Mouse (Mus musculus) liver, embryonic 14.5 days (tissue): ENCODE data around the gene Rbm4b. TPM values are rescaled to one million over a fixed set of nuclear protein-coding genes. Genes with fewer than 3 reads are reported as not detected.
"Not testable (repeated sequence)": the region's sequence is repeated elsewhere in the genome, so short reads cannot be mapped to it uniquely, and the experiment has no call there.

ENCODE experiments used
- ATAC-seq: fragments of 200-750 bp; cut with Nextera tagmentation; 2 replicates; pipeline ENCODE4 v1.8.0; 2017; ENCODE audit warnings: moderate number of reproducible peaks, mild to moderate bottlenecking, moderate library complexity; ENCODE audit not compliant: insufficient read depth
- DNase-seq, 3 experiments: peaks; one replicate each; pipeline ENCODE4 v3.0.0-alpha.2; 2012 to 2013; ENCODE audit warnings: low read depth in 3 of 3, low spot score in 3 of 3
- H3K27ac ChIP-seq: fragments of 300-500 bp; sonication (generic); 2 replicates; pipeline ENCODE4 v1.5.1; 2014; ENCODE audit warnings: moderate library complexity, mild to moderate bottlenecking, control low read depth, inconsistent platforms
- H3K27me3 ChIP-seq: fragments of 300-500 bp; sonication (generic); 2 replicates; pipeline ENCODE4 v1.6.1; 2014; ENCODE audit warnings: mild to moderate bottlenecking, low read length, moderate library complexity; ENCODE audit not compliant: control insufficient read depth, insufficient read depth
- H3K36me3 ChIP-seq: fragments of 300-500 bp; sonication (generic); replicated peaks from 2 replicates; pipeline ENCODE4 v1.6.1; 2014; ENCODE audit warnings: low read depth; ENCODE audit not compliant: control insufficient read depth, insufficient read depth
- H3K4me1 ChIP-seq, 2 experiments: fragments of 200-500 bp in 1 of 2; fragments of 300-500 bp in 1 of 2; sonication (generic) in 1 of 2; replicated peaks; 2 replicates each; pipeline ENCODE4 v1.6.1; 2012 to 2014; ENCODE audit warnings: antibody characterized with exemption in 1 of 2, inconsistent platforms in 1 of 2, low read length in 1 of 2; ENCODE audit not compliant: control insufficient read depth in 2 of 2, insufficient read depth in 2 of 2
- H3K4me2 ChIP-seq: fragments of 300-500 bp; sonication (generic); 2 replicates; pipeline ENCODE4 v1.6.1; 2014; ENCODE audit warnings: low read depth, mild to moderate bottlenecking, control low read depth, moderate library complexity
- H3K4me3 ChIP-seq, 2 experiments: fragments of 200-500 bp in 1 of 2; fragments of 300-500 bp in 1 of 2; sonication (generic) in 1 of 2; 2 replicates each; pipeline ENCODE4 v1.5.1; 2012 to 2014; ENCODE audit warnings: low read depth in 2 of 2, low read length in 2 of 2, mild to moderate bottlenecking in 2 of 2, control low read depth in 1 of 2, inconsistent platforms in 1 of 2, moderate library complexity in 1 of 2; ENCODE audit not compliant: insufficient read depth in 1 of 2
- H3K9ac ChIP-seq: fragments of 300-500 bp; sonication (generic); replicated peaks from 2 replicates; pipeline ENCODE4 v1.6.1; 2014; ENCODE audit warnings: mild to moderate bottlenecking, control low read depth, moderate library complexity
- H3K9me3 ChIP-seq: fragments of 300-500 bp; sonication (generic); 2 replicates; pipeline ENCODE4 v1.6.1; 2016; ENCODE audit warnings: low read length, mixed read lengths; ENCODE audit not compliant: control insufficient read depth
- CTCF ChIP-seq: IDR thresholded peaks from 2 replicates; pipeline ENCODE4 v1.5.1; 2016; ENCODE audit warnings: antibody characterized with exemption, low read depth, control low read depth
- EP300 ChIP-seq: IDR thresholded peaks from 2 replicates; pipeline ENCODE4 v1.6.1; 2016; ENCODE audit warnings: antibody characterized with exemption, low read depth
- WGBS: fragments of 180-500 bp; shearing (Covaris S2); extraction: QIAGEN DNeasy Blood & Tissue Kit; methylation state at CpG from one replicate; pipeline ENCODE4 v1.1.7; 2014; ENCODE audit not compliant: insufficient replicate concordance; 5-methylcytosine and 5-hydroxymethylcytosine counted together
- polyA plus RNA-seq, 2 experiments: library from polyadenylated mRNA; depleted of rRNA in 1 of 2; stranded (reverse) in 1 of 2; unstranded in 1 of 2; fragments of >200 nt; fragmentation: Nextera tagmentation in 1 of 2; extraction: Ambion mirVana in 1 of 2; gene quantifications; 2 replicates each; pipeline versions ENCODE4 v1.2.1 to v1.2.3; 2012 to 2014

Rbm4b gene
- polyA plus RNA-seq, 2 experiments: 3.4 to 8.4 TPM

- Histone ChIP-seq H3K27me3 (no peaks in the 10 kb centered on the region), H3K9ac (no peak overlapping the region), H3K27ac (no peak overlapping the region), H3K4me2 (no peak overlapping the region), H3K36me3 (no peaks in the 10 kb centered on the region), H3K9me3 (no peaks in the 10 kb centered on the region), H3K4me1 (no peaks in the 10 kb centered on the region), H3K4me3 (no peak overlapping the region)
- no peak for DNase-seq
- no peak for TF ChIP-seq EP300
- no peak for TF ChIP-seq CTCF
- no peak for ATAC-seq
- WGBS: 67% methylated on average over 9 of the region's 9 CpGs
Measured at GRCm38 (mm10) chr19:4747631-4748312, 8.5 kb upstream of the Rbm4b start.

DNA sequence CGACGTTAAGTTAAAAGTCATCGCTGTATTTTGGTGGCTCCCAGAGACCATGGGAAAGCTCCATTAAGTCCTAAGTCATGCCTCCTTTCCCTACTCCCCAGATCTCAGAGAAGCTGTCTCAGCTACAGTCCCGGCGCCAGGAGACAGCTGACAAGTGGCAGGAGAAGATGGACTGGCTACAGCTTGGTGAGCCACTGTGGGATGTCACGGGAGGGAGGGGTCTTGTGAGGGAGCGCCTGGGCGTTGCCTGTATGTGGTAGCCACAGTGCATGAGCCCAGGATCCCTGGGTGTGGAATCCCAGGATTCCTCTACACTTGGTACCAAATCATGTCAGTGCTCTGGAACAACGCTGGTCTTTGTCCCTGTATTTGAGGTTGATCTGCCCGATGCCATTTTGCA is 7.8 kb upstream of the Rbm4b start:
- no peaks in the 10 kb centered on the region for H3K27me3 ChIP-seq
- WGBS: 73% methylated on average over 10 of the region's 10 CpGs

GRCm38 (mm10) chr19:4749975-4750374 is 6.3 kb upstream of the Rbm4b start:
- Histone ChIP-seq H3K36me3 (no peaks in the 10 kb centered on the region), H3K4me1 (no peaks in the 10 kb centered on the region), H3K9ac (no peak overlapping the region), H3K27me3 (no peaks in the 10 kb centered on the region), H3K27ac (no peak overlapping the region), H3K4me2 (no peak overlapping the region), H3K4me3 (no peak overlapping the region), H3K9me3 (no peaks in the 10 kb centered on the region)
- ATAC-seq (no peak), DNase-seq (no peak)
- 66% methylated on average over 6 of the region's 6 CpGs for WGBS
- TF ChIP-seq CTCF (no peak), EP300 (no peak)

More for the DNA sequence above, 7.8 kb upstream of the Rbm4b start:
- no peak overlapping the region for H3K4me2 ChIP-seq
- no peak overlapping the region for H3K27ac ChIP-seq
- no peak overlapping the region for H3K4me3 ChIP-seq
- TF ChIP-seq CTCF (no peak), EP300 (no peak)
- H3K9me3 ChIP-seq: no peaks in the 10 kb centered on the region
- no peaks in the 10 kb centered on the region for H3K36me3 ChIP-seq
- H3K9ac ChIP-seq: no peak overlapping the region
- no peaks in the 10 kb centered on the region for H3K4me1 ChIP-seq
- ATAC-seq: no peak
- no peak for DNase-seq

- Histone ChIP-seq H3K4me3 (peak overlapping the region; percentile 73 to 86), H3K27ac (peak overlapping the region; percentile 69), H3K36me3 (no peaks in the 10 kb centered on the region; the same call in 1 of the 2 replicates), H3K27me3 (no peaks in the 10 kb centered on the region), H3K9me3 (no peaks in the 10 kb centered on the region), H3K4me2 (peak overlapping the region; percentile 94), H3K9ac (peak overlapping the region; percentile 66), H3K4me1 (peaks cover 0 to 8% of the 10 kb centered on the region in 2 experiments; a peak in 3 of 4 replicates)
- WGBS: 2% methylated on average over 10 of the region's 10 CpGs
- DNase-seq: peak; percentile 74 to 79 (median 75)
- TF ChIP-seq EP300: no peak
- TF ChIP-seq CTCF: peak; percentile 99
- peak; percentile 69 for ATAC-seq
Measured at GRCm38 (mm10) chr19:4755565-4756192, 618 bp upstream of the Rbm4b start.

DNA sequence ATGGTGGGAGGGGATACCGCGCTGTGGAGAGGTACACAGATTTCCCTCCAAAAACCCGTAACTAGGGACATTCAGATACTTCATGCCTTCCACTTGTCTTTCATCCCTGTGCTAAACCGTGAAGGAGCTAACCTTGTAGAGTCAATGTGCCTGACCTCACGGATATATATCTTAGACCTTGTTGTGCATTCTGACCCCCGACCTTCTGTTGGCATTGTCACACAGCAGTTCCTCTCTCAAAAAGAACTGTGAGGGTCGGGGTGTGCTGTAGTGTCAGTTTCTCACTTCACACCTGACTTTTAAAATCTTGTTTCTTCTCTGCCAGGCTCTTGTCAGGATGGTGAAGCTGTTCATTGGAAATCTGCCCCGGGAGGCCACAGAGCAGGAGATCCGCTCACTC is 624 bp downstream of the Rbm4b start:
- no peak for ATAC-seq
- H3K9me3 ChIP-seq: no peaks in the 10 kb centered on the region
- peak overlapping the region; percentile 66 for H3K9ac ChIP-seq
- H3K27ac ChIP-seq: peak overlapping the region; percentile 41
- peaks cover 8% of the 10 kb centered on the region for H3K36me3 ChIP-seq
- no peaks in the 10 kb centered on the region for H3K27me3 ChIP-seq
- 12% methylated on average over 9 of the region's 9 CpGs for WGBS
- peak in 1 of 3 experiments; percentile 4 for DNase-seq
- peak overlapping the region; percentile 73 to 86 for H3K4me3 ChIP-seq
- H3K4me1 ChIP-seq: peaks cover 0 to 8% of the 10 kb centered on the region in 2 experiments; a peak in 3 of 4 replicates
- H3K4me2 ChIP-seq: peak overlapping the region; percentile 94
- TF ChIP-seq CTCF (no peak), EP300 (no peak)

- H3K4me3 ChIP-seq, H3K4me2 ChIP-seq, H3K27me3 ChIP-seq, H3K9ac ChIP-seq, H3K4me1 ChIP-seq, ATAC-seq, H3K27ac ChIP-seq, DNase-seq, H3K9me3 ChIP-seq: not testable (repeated sequence)
- H3K36me3 ChIP-seq: peaks cover 37% of the 10 kb centered on the region
- whole genome bisulfite sequencing: 79% methylated on average over 8 of the region's 8 CpGs
Measured at GRCm38 (mm10) chr19:4760544-4760943, 4.2 kb downstream of the Rbm4b start.
